Mouse (Mus musculus): ENCODE results near the gene Eif4h.

Gene Eif4h

DNA sequence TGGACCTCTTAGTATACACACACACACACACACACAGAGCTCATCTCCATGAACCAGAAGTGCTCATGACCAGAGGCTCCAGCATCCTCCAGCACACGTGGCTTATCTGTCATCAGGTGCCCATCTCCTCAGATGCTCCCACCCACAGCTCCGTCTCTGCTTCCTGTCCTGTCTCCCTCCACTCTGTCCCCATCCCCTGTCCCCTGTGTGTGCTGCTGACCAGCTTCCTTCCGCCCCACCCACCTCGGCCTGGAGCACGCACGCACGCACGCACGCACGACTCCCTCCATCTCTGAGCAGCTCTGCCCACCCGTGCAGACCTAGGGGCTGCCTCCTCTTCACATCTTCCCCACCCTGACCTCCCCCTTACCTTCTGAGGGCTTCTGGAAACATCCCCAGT lies 34.9 kb downstream of the Eif4h start:
- no peak for DNase-seq

- no peak for DNase-seq
Observed at GRCm38 (mm10) chr5:134597711-134598110, 41.6 kb downstream of the Eif4h start.

DNA sequence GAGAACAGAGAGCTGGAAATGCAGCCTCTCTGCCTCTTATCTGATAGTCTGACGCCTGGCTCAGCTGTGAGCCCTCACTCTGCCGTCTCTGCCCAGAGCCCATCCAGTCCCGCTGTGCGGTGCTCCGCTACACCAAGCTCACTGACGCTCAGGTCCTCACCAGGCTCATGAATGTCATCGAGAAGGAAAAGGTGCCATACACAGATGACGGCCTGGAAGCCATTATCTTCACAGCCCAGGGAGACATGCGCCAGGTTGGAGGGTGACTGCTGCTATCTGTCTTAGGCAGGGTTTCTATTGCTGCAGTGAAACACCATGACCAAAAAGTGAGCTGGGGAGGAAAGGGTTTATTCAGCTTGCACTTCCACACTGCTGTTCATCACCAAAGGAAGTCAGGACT lies 46.2 kb downstream of the Eif4h start:
- no peak for DNase-seq

GRCm38 (mm10) chr5:134592026-134592581 lies 47.2 kb downstream of the Eif4h start:
- DNase-seq = no peak

DNA sequence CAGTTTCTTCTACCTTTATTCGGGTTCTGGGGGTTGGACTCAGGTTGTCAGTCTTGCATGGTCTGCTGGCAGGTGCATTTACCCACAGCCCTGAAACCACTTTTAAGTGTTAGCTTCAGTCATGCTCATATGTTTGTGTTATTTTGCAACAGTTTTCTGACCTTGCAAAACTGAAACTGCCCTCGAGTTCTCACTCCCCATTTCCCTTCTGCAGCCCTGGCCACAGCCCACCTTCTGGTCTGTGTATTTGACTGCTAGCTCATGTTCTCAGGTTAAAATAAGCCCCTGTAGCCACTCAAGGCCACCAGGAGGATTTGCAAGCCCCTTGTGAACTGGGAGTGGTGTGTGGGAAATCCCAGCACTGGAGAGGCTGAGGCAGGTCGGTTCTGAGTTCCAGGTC lies 49.4 kb downstream of the Eif4h start:
- no peak for DNase-seq

DNA sequence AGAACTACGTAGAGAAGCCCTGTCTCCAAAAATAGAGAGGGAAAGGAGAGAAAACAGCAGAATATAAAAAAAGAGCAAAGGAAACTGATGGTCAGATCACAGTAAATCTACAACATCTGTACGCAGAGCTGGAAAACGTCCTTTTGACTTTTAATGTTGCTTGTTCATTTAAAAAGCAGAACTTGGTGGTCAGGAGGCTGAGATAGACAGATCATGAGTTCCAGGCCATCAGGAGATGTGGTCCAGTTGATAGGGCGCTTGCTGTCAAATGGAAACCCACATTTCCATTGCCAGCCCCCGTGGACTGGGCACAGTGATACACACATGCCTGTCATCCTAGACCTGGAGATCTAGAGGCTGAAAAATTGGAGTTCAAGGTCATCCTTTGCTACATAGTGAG lies 54.5 kb downstream of the Eif4h start:
- no peak for DNase-seq

DNA sequence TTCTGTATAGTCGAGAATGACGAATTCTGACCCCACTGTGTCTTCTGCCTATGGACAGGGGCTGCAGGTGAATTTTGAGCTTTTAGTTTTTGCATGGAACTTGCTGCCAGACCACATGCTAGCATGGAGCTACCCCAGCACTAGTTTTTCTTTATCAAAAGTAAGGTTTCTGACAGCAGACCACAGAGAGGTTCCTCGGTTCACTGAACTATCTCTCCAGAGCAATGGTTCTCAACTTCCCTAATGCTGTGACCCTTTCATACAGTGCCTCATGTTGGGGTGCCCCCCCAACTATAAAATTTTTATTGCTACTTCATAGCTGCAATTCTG lies 55.4 kb downstream of the Eif4h start:
- DNase-seq = no peak

DNA sequence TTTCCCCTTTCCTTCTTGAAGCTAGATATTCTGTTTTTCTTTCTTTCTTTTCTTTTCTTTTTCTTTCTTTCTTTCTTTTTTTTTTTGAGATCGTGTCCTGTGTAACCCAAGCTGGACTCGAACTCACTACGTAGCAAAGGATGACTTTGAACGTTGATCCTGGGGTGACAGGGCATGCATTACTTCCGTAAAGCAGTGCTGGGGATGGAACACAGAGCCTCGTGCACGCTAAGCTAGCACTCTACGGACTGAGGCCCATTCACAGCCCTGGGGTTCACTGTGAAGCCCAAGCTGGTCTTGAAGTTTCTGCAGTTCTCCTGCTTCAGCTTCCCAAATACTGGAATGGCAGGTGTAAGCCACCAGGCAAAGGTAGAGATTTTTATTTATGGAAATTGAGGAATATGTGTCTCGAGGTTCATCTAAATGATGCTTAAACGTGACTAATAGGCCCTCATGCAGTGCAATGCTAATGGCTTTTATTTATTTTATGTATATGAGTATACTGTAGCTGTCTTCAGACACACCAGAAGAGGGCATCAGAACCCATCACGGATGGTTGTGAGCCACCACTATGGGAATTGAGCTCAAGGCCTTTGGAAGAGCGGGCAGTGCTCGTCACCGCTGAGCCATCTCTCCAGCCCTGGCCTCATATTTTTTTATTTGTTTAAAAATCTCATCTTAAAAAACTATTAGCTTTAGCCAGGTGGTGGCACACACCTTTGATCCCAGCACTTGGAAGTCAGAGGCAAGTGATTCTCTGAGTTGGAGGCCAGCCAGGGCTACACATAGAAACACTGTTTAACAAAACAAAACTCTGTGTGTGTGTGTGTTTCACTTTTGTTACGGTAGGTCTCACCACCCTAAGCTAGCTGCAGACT lies 56.0 kb downstream of the Eif4h start:
- no peak for DNase-seq

DNA sequence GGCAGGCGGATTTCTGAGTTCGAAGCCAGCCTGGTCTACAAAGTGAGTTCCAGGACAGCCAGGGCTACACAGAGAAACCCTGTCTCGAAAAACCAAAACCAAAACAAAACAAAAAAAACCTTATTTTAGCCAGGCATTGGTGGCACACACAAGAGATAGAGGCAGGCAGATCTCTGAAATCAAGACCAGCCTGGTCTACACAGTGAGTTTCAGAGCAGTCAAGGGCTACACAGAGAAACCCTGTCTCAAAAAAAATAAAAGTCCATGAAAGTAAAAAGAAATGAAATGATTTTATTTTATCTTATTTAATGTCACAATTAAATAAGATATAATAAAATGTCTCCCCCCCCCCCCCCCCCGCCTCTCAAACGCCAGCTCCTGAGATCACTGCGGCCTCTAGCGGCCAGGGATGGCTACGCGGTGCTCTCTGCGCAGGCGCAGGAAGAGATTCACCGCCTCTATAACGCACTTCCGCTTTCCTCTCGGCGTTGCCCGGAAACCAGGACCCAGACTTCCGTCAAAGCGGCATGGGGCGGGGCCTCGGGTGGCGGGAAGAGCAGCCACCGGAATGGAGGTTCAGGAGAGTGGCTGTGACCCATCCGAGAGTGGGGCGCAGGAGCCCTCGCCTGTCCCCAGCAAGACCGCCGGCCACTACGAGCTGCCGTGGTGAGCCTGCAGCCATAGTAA lies 56.9 kb downstream of the Eif4h start:
- DNase-seq = peak; percentile 93

- DNase-seq = no peak
Observed at GRCm38 (mm10) chr5:134581146-134581545, 58.1 kb downstream of the Eif4h start, which contains the start of gene Rfc2. Gene Rfc2 (plus strand): TSS chr5:134581366.

- DNase-seq = no peak
Observed at GRCm38 (mm10) chr5:134579135-134579534, 60.2 kb downstream of the Eif4h start.

DNA sequence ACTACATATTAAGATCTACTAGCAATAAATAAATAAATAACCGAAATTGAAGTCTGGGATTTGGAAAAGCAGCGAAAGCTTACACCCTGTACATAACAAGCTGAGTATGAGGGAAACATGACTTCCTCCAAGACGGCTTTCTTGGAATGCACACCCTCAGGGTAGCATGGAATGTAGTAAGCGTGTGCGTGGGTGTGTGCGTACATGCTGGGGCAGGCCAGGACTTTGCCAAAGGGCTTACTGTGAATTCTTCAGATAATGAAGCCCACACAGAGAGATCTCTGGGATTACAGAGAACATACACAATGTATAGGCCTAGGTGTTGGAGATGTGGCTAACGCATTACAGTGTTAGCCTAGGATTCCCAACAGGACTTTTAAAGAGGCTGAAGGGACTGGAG lies 61.8 kb downstream of the Eif4h start:
- no peak for DNase-seq

- no peak for DNase-seq
Observed at GRCm38 (mm10) chr5:134576517-134577220, 62.6 kb downstream of the Eif4h start.

- DNase-seq = no peak
Observed at GRCm38 (mm10) chr5:134575833-134576232, 63.5 kb downstream of the Eif4h start.

DNA sequence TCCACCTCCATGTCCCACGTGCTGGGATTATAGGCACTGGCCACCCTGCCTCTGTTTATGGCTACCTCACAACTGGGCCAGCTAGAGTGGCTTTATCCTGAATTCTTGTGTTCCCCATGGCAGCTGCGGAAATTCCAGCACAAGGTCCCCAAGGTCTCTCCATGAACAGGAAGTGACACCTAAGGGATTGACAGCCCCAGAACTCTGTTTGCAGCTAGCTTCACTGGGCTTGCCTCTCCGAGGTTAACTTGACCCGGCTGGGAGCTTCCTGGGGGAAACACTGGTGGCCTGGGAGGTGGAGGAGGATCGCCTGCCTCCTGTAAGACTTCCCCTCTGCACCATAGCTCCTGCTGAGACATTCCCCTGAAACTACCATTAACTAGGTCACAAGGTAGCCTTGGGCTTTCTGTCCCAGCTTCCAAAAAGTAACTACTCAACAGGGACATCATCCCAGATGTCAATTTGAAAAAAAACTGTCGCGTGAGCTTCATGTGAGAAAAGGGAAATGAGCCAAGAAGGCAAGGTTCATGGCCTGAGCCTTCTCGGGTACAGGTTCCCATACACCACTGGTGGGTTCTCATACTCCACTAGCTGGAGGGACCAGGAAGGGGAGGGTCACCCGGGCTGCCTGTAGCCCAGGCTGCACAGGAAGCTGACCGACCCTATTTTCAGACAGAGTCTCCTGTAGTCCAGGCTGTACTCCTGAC lies 66.6 kb downstream of the Eif4h start:
- no peak for DNase-seq

DNA sequence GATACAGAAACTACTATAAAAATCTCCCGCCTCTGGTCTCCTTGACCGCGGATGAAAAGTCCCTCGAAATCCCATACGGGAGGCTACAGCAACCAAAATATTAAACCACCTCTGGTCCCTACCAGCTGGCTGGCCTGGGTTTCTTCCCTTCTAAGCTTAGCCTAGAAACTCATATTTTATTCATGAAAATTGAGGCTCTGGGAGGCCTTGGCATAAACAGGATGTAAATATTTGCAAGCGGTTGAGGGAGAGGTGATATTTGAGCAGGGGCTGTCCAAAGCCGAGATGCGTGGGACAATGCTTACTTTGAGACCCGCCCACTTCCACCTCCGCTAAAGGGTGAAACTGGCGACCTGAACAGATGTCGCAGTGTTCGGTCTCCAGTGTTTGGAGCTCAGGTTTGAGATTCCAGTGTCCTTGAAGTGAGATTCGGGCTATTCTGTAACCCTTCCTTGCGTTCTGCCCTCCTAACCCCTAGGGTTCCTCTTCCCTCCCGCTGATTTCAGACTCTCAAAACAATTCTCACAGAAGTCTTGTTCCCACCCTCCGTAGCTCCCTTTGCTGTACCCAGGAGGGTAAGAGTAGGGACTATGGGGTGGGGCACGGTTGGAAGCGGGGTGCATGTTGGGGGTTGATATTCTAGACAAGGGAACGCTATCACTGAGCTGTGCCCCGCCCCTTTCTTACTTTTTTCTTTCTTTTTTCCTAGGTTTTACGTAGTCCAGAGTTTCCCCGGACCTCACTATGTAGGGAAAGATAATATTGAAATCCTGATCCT lies 67.4 kb downstream of the Eif4h start:
- DNase-seq = peak; percentile 38

Data from right cerebral cortex, postnatal 25 days (tissue).